Mouse (Mus musculus): ENCODE results near the gene Ccl1. TPM values are rescaled to one million over a fixed set of nuclear protein-coding genes. Genes with fewer than 3 reads are reported as not detected.

Gene Ccl1
- polyA plus RNA-seq, 1 experiment from 2014 or later: not detected

DNA sequence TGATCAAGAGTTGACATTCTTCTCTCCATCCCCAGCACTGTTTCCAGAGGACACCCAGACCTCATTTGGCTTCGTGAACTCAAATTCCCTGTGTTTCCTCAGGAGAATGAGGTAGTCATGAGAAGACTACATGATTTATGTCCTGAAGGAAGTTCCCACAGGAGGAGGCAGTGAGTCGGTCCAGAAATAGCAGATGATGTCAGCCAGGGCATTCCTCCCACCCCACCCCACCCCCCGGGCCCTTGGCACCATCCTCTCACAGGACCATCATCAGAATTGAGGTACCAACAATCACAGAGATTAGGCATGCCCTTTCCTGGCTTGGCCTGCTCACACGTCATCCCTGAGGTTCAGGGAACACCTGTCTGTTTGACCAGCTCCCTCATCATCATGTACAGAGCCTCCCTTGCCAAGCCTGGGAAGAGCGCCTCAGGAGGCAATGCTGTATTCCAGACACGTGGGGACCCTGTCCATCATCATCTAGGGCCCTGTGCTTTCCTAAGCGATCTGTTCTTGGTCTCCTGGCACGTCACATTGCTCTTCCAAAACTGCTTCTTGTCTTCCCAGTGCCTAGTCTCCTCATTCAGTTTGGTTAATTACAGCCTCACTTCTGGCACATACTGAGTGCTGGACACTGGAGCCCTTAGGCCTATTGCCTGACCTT, 31.2 kb downstream of the Ccl1 start:
- Histone ChIP-seq H3K9me3 (ENCODE audit: control insufficient read depth, low read length) (no peaks in the 10 kb centered on the region), H3K9ac (ENCODE audit: low read length) (no peak overlapping the region), H3K4me3 (ENCODE audit: low read length) (no peak overlapping the region), H3K36me3 (ENCODE audit: control insufficient read depth, insufficient read depth, low read length) (no peaks in the 10 kb centered on the region), H3K27me3 (ENCODE audit: control insufficient read depth, insufficient read depth, low read depth, low read length) (no peaks in the 10 kb centered on the region), H3K27ac (ENCODE audit: low read length) (no peak overlapping the region), H3K4me1 (replicated peaks; ENCODE audit: control insufficient read depth, insufficient read depth, low read length) (no peaks in the 10 kb centered on the region), H3K4me2 (ENCODE audit: low read depth, low read length) (no peak overlapping the region)
- WGBS: 62% methylated on average over 8 of the region's 8 CpGs
- ATAC-seq (ENCODE audit: low read depth): no peak

DNA sequence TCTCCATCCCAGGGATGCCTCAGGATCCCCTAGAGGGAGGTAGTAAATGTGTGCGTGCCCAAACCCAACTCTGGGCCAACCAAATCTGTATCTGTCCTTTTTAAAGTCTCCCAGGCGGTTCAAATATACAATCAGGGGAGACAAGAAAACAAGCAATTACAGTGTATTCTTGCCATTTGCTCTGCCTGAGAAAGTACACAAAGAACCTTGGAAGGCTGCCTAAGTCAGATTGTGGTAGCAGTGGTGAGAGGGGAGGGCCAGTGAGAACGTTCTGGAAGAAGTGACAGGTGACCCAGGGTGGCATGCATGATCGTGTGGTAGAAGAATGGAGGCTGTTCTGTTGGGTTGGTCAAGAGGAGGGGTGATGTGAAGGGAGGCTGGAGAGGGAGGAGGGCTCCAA, 46.4 kb downstream of the Ccl1 start:
- H3K36me3 ChIP-seq (ENCODE audit: control insufficient read depth, insufficient read depth, low read length): no peaks in the 10 kb centered on the region
- no peak overlapping the region for H3K4me3 ChIP-seq (ENCODE audit: low read length)
- H3K27ac ChIP-seq (ENCODE audit: low read length): no peak overlapping the region
- no peak for ATAC-seq (ENCODE audit: low read depth)
- no peak overlapping the region for H3K9ac ChIP-seq (ENCODE audit: low read length)
- H3K9me3 ChIP-seq (ENCODE audit: control insufficient read depth, low read length): no peaks in the 10 kb centered on the region
- 35% methylated on average over 4 of the region's 4 CpGs for WGBS
- no peak overlapping the region for H3K4me2 ChIP-seq (ENCODE audit: low read depth, low read length)
- H3K4me1 ChIP-seq (replicated peaks; ENCODE audit: control insufficient read depth, insufficient read depth, low read length): no peaks in the 10 kb centered on the region
- H3K27me3 ChIP-seq (ENCODE audit: control insufficient read depth, insufficient read depth, low read depth, low read length): peaks cover 2% of the 10 kb centered on the region; the same call in 1 of the 2 replicates

DNA sequence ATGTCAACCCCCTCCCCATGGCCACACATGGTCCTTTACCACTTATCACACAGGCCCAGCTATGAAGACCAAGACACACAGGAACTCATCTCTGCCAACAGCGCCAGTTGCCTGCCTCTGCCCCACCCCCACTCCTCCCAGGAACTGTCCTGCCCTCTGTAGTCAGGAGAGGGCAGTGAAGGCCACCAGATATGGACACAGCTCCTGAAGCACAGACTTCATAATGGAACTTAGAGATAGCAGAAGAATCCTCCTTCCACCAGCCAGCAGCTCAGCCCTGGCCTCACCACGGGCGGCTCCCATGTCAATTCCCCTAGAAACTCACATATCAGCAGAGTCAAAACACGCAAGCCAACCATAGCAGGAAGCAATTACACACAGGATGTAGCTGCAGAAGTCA, 49.9 kb downstream of the Ccl1 start:
- H3K27me3 ChIP-seq (ENCODE audit: control insufficient read depth, insufficient read depth, low read depth, low read length): peaks cover 2% of the 10 kb centered on the region; the same call in 1 of the 2 replicates
- no peak overlapping the region for H3K9ac ChIP-seq (ENCODE audit: low read length)
- no peak overlapping the region for H3K4me2 ChIP-seq (ENCODE audit: low read depth, low read length)
- no peaks in the 10 kb centered on the region for H3K4me1 ChIP-seq (replicated peaks; ENCODE audit: control insufficient read depth, insufficient read depth, low read length)
- WGBS: 15% methylated on average over 4 of the region's 4 CpGs
- H3K36me3 ChIP-seq (ENCODE audit: control insufficient read depth, insufficient read depth, low read length): no peaks in the 10 kb centered on the region
- no peak for ATAC-seq (ENCODE audit: low read depth)
- no peaks in the 10 kb centered on the region for H3K9me3 ChIP-seq (ENCODE audit: control insufficient read depth, low read length)
- no peak overlapping the region for H3K4me3 ChIP-seq (ENCODE audit: low read length)
- no peak overlapping the region for H3K27ac ChIP-seq (ENCODE audit: low read length)

DNA sequence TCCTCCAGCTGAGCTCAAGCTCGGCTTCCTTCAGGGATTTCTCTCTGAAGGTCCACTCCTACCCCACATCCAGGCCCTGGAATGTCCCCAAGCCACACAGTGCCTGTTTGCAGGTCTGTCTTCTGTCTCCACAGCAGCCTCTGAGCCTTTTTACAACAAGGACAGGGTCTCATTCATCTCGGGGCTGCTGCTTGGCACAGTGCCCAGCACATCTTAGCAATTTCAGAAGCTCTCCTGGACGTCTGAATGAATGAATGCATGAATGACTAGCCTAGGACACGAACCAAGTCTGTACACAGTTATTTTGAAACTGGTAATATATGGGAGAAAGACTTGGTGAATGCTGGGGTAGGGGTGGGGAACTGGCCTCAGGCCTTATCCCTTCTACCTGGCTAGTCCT, 52.1 kb downstream of the Ccl1 start:
- H3K4me3 ChIP-seq (ENCODE audit: low read length): no peak overlapping the region
- no peak overlapping the region for H3K4me2 ChIP-seq (ENCODE audit: low read depth, low read length)
- H3K4me1 ChIP-seq (replicated peaks; ENCODE audit: control insufficient read depth, insufficient read depth, low read length): no peaks in the 10 kb centered on the region
- H3K27me3 ChIP-seq (ENCODE audit: control insufficient read depth, insufficient read depth, low read depth, low read length): no peaks in the 10 kb centered on the region
- ATAC-seq (ENCODE audit: low read depth): no peak
- H3K27ac ChIP-seq (ENCODE audit: low read length): no peak overlapping the region
- H3K36me3 ChIP-seq (ENCODE audit: control insufficient read depth, insufficient read depth, low read length): no peaks in the 10 kb centered on the region
- no peaks in the 10 kb centered on the region for H3K9me3 ChIP-seq (ENCODE audit: control insufficient read depth, low read length)
- WGBS: 16% methylated on average over 4 of the region's 4 CpGs
- no peak overlapping the region for H3K9ac ChIP-seq (ENCODE audit: low read length)

DNA sequence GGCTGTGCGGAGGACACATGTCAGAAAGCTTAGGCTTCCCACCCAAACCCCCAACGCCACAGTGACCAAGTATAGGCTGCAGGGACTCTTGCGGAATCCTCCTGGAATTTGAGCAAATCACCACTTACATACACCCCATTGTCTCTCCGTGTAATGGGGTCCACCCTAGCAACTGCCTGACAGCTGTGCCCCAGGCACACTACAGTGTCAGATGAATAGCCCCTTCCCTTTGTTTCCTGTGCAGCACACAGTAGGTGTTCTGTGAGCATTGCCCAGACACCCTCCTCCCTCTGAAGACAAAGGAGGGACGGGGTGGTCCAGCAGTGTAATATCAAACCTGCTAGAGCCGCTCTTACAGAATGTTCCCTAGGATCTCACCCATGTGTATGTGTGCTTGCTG, 54.2 kb downstream of the Ccl1 start:
- WGBS: 65% methylated on average over 6 of the region's 6 CpGs
- no peak for ATAC-seq (ENCODE audit: low read depth)
- no peaks in the 10 kb centered on the region for H3K4me1 ChIP-seq (replicated peaks; ENCODE audit: control insufficient read depth, insufficient read depth, low read length)
- no peak overlapping the region for H3K27ac ChIP-seq (ENCODE audit: low read length)
- no peaks in the 10 kb centered on the region for H3K36me3 ChIP-seq (ENCODE audit: control insufficient read depth, insufficient read depth, low read length)
- H3K27me3 ChIP-seq (ENCODE audit: control insufficient read depth, insufficient read depth, low read depth, low read length): no peaks in the 10 kb centered on the region
- no peak overlapping the region for H3K4me2 ChIP-seq (ENCODE audit: low read depth, low read length)
- no peak overlapping the region for H3K9ac ChIP-seq (ENCODE audit: low read length)
- no peaks in the 10 kb centered on the region for H3K9me3 ChIP-seq (ENCODE audit: control insufficient read depth, low read length)
- H3K4me3 ChIP-seq (ENCODE audit: low read length): no peak overlapping the region

DNA sequence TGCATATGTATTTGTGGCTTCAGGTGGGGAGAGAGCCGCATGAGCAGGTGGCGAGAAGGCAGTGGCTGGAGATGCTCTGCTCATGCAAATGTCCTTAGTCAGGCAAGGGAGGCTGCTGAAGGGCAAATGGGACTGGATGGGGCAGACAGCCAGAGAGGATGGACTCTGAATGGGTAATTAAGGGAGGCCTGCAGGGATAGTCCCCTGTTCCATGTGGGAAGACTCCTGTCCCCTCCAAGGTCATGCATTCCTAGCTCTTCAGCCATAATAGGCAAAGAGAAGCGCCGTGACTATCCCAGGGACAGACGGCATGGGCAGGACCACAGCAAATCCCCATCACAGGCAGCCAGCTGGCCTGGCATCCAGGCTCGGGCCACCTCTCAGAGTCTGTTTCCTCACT, 55.5 kb downstream of the Ccl1 start:
- Histone ChIP-seq H3K27me3 (ENCODE audit: control insufficient read depth, insufficient read depth, low read depth, low read length) (no peaks in the 10 kb centered on the region), H3K4me1 (replicated peaks; ENCODE audit: control insufficient read depth, insufficient read depth, low read length) (no peaks in the 10 kb centered on the region), H3K4me3 (ENCODE audit: low read length) (no peak overlapping the region), H3K9ac (ENCODE audit: low read length) (no peak overlapping the region), H3K27ac (ENCODE audit: low read length) (no peak overlapping the region), H3K9me3 (ENCODE audit: control insufficient read depth, low read length) (no peaks in the 10 kb centered on the region), H3K36me3 (ENCODE audit: control insufficient read depth, insufficient read depth, low read length) (no peaks in the 10 kb centered on the region), H3K4me2 (ENCODE audit: low read depth, low read length) (no peak overlapping the region)
- no peak for ATAC-seq (ENCODE audit: low read depth)
- 78% methylated on average over 6 of the region's 6 CpGs for WGBS

DNA sequence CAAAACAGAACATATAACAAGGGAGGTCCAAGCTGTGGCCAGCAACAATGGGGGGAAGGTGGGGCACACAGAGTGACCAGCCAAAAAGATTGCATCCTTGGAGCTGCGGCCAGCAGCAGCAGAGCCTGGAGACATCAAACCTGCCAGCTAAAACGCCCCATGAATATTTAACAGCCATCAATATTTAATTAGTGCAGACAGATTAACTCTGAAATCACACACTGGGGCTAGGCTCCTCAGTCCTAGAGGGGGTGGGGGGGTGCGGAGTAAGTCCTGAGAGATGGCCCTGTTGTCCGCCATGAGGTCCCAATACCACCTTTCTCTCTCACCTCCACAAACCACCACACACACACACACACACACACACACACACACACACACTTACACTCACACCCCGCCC, 68.1 kb downstream of the Ccl1 start:
- 60% methylated on average over 5 of the region's 5 CpGs for WGBS
- Histone ChIP-seq H3K4me3 (ENCODE audit: low read length) (no peak overlapping the region), H3K36me3 (ENCODE audit: control insufficient read depth, insufficient read depth, low read length) (no peaks in the 10 kb centered on the region), H3K4me2 (ENCODE audit: low read depth, low read length) (no peak overlapping the region), H3K9ac (ENCODE audit: low read length) (no peak overlapping the region), H3K27ac (ENCODE audit: low read length) (no peak overlapping the region), H3K27me3 (ENCODE audit: control insufficient read depth, insufficient read depth, low read depth, low read length) (no peaks in the 10 kb centered on the region), H3K9me3 (ENCODE audit: control insufficient read depth, low read length) (no peaks in the 10 kb centered on the region), H3K4me1 (replicated peaks; ENCODE audit: control insufficient read depth, insufficient read depth, low read length) (no peaks in the 10 kb centered on the region)
- no peak for ATAC-seq (ENCODE audit: low read depth)

DNA sequence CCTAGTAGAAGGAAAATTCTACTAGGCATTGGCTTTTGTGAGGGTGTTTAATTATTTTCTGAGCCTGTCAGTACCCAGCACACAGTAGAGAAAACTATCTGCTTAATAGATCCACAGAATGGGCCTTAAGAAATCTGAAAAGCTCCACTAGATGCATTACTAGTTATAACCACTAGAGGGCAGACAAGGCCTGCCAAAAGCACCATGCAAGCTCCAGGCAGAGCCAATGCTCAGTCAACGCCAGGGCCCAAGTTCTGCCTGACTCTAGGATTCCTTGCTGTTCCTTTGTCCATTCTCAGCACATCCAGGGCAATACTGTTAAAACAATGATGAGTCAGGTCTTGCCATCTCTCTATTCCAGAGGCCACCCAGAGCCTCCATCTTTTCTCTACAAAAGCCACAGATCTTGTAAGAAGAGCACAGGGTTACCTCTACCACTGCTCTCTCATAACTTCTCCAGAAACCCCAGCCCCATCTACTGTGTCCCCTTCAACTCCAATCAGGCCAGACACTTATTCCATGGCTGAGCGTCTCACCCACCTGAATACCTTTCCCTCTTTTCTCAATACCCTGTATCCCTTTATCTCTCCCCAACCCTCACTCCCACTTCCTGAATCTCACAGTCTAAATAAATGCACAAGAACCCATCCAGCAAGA, 69.8 kb downstream of the Ccl1 start:
- Histone ChIP-seq H3K9me3 (ENCODE audit: control insufficient read depth, low read length) (no peaks in the 10 kb centered on the region), H3K4me2 (ENCODE audit: low read depth, low read length) (no peak overlapping the region), H3K27ac (ENCODE audit: low read length) (no peak overlapping the region), H3K4me1 (replicated peaks; ENCODE audit: control insufficient read depth, insufficient read depth, low read length) (no peaks in the 10 kb centered on the region), H3K9ac (ENCODE audit: low read length) (no peak overlapping the region), H3K36me3 (ENCODE audit: control insufficient read depth, insufficient read depth, low read length) (no peaks in the 10 kb centered on the region), H3K27me3 (ENCODE audit: control insufficient read depth, insufficient read depth, low read depth, low read length) (no peaks in the 10 kb centered on the region), H3K4me3 (ENCODE audit: low read length) (no peak overlapping the region)
- WGBS: 32% methylated on average over 2 of the region's 2 CpGs
- ATAC-seq (ENCODE audit: low read depth): peak; percentile 51; the same call in 1 of the 2 replicates

DNA sequence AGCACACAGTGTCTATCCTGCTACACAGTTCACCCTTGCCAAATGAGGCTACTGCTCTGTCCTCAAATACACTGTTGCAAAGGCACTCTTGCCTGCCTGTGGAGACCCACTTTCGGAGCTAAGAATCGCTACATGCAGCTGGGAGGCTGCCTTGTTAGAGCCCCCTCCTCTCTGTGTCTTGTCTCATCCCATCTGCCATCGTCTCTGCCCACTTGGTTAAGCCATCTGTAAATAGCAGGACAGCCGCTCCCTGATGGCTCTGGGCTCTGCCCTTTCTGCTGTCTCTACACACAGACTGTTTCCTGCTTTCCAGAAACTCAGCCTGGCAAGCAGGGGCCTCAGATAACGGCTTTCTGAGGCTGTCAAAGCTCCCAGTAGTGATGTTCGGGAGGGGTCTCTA, 71.5 kb downstream of the Ccl1 start:
- Histone ChIP-seq H3K27me3 (ENCODE audit: control insufficient read depth, insufficient read depth, low read depth, low read length) (no peaks in the 10 kb centered on the region), H3K4me2 (ENCODE audit: low read depth, low read length) (no peak overlapping the region), H3K4me3 (ENCODE audit: low read length) (no peak overlapping the region), H3K9me3 (ENCODE audit: control insufficient read depth, low read length) (no peaks in the 10 kb centered on the region), H3K9ac (ENCODE audit: low read length) (no peak overlapping the region), H3K36me3 (ENCODE audit: control insufficient read depth, insufficient read depth, low read length) (no peaks in the 10 kb centered on the region), H3K4me1 (replicated peaks; ENCODE audit: control insufficient read depth, insufficient read depth, low read length) (no peaks in the 10 kb centered on the region), H3K27ac (ENCODE audit: low read length) (no peak overlapping the region)
- WGBS: 45% methylated on average over 6 of the region's 6 CpGs
- ATAC-seq (ENCODE audit: low read depth): no peak
